Mouse (Mus musculus) ES-E14 (cell line): ENCODE measurements around the gene Cidec. TPM values are rescaled to one million over a fixed set of nuclear protein-coding genes. Genes with fewer than 3 reads are reported as not detected.

Source experiments
- DNase-seq: peaks from one replicate; pipeline ENCODE4 v3.0.0-alpha.2; 2013; ENCODE audit warnings: low read depth, low spot score
- H3K27ac ChIP-seq: 2 replicates; pipeline ENCODE4 v1.5.1; 2012; ENCODE audit warnings: low read depth, mild to moderate bottlenecking, low read length, moderate library complexity, mixed read lengths; ENCODE audit not compliant: poor library complexity, insufficient read depth, severe bottlenecking
- H3K36me3 ChIP-seq: 2 replicates; pipeline ENCODE4 v1.6.1; 2012; ENCODE audit warnings: mild to moderate bottlenecking, low read length, moderate library complexity, mixed read lengths; ENCODE audit not compliant: control insufficient read depth, poor library complexity, insufficient read depth, severe bottlenecking
- H3K4me1 ChIP-seq, 2 experiments: fragments of 150-350 bp in 1 of 2; sonication (generic) in 1 of 2; 2 replicates each; pipeline ENCODE4 v1.6.1; 2012; ENCODE audit warnings: low read length in 2 of 2, mild to moderate bottlenecking in 1 of 2, mixed read lengths in 1 of 2; ENCODE audit not compliant: control insufficient read depth in 2 of 2, insufficient read depth in 2 of 2, poor library complexity in 1 of 2
- H3K4me3 ChIP-seq, 2 experiments: fragments of 150-350 bp in 1 of 2; sonication (generic) in 1 of 2; 2 replicates each; pipeline ENCODE4 v1.5.1; 2012; ENCODE audit warnings: low read length in 2 of 2, low read depth in 1 of 2, mild to moderate bottlenecking in 1 of 2, mixed read lengths in 1 of 2; ENCODE audit not compliant: insufficient read depth in 1 of 2, poor library complexity in 1 of 2, severe bottlenecking in 1 of 2
- H3K9ac ChIP-seq: 2 replicates; pipeline ENCODE4 v1.6.1; 2012; ENCODE audit warnings: low read depth, mild to moderate bottlenecking, low read length, mixed read lengths; ENCODE audit not compliant: poor library complexity, insufficient read depth, severe bottlenecking
- H3K9me3 ChIP-seq: fragments of 150-350 bp; sonication (generic); 2 replicates; pipeline ENCODE4 v1.6.1; 2012; ENCODE audit warnings: low read depth, mild to moderate bottlenecking, low read length; ENCODE audit not compliant: control insufficient read depth, insufficient read depth
- CHD2 ChIP-seq: IDR thresholded peaks from 2 replicates; pipeline ENCODE4 v1.6.1; 2014; ENCODE audit warnings: mild to moderate bottlenecking, low read depth, low read length, inconsistent platforms
- HCFC1 ChIP-seq: IDR thresholded peaks from 2 replicates; pipeline ENCODE4 v1.6.1; 2012; ENCODE audit warnings: low read length, inconsistent platforms, borderline replicate concordance; ENCODE audit not compliant: insufficient read depth
- MAFK ChIP-seq: IDR thresholded peaks from 2 replicates; pipeline ENCODE4 v1.6.1; 2014; ENCODE audit warnings: mild to moderate bottlenecking, low read depth, low read length, inconsistent platforms; ENCODE audit not compliant: insufficient read depth
- ZC3H11A ChIP-seq: IDR thresholded peaks from 2 replicates; pipeline ENCODE4 v1.6.1; 2012; ENCODE audit warnings: low read depth, mild to moderate bottlenecking, inconsistent platforms, low read length, borderline replicate concordance
- ZNF384 ChIP-seq: IDR thresholded peaks from 2 replicates; pipeline ENCODE4 v1.6.1; 2012; ENCODE audit warnings: low read depth, low read length, inconsistent platforms
- in situ Hi-C, 2 experiments: fragments of 600-800 bp; cut with MboI; formaldehyde crosslinking; loops; one replicate each; pipeline ENCODE4 v1.15.1; 2025; ENCODE audit warnings: low sequenced_read_pairs in 2 of 2, inconsistent platforms in 1 of 2; ENCODE audit not compliant: unreplicated experiment in 2 of 2
- total RNA-seq: library from RNA; depleted of rRNA; stranded (reverse); fragments of 300-350 nt; gene quantifications from 2 replicates; pipeline ENCODE4 v1.2.3, GENCODE M21; 2012; rRNA removed

Cidec gene
- total RNA-seq: 0.42 and 0.45 TPM in 2 replicates

- Histone ChIP-seq H3K4me3 (no peak within 1 kb of the TSS), H3K4me1 (no peaks in the 10 kb centered on the region), H3K9me3 (no peaks in the 10 kb centered on the region), H3K9ac (no peak within 1 kb of the TSS), H3K27ac (no peak within 1 kb of the TSS), H3K36me3 (no peaks in the 10 kb centered on the region)
- no peak for TF ChIP-seq HCFC1
- no peak for TF ChIP-seq ZNF384
- no peak for TF ChIP-seq CHD2
- TF ChIP-seq MAFK: no peak
- no peak for TF ChIP-seq ZC3H11A
- no peak for DNase-seq
- in situ Hi-C loops: no loop called here
These were observed at the start of gene Cidec for GRCm38 (mm10) chr6:113435664-113436205. Gene Cidec (minus strand): TSS chr6:113435760.

- TF ChIP-seq HCFC1 (no peak), CHD2 (no peak), MAFK (no peak), ZC3H11A (no peak), ZNF384 (no peak)
- in situ Hi-C loops: no loop called here
- no peaks in the 10 kb centered on the region for H3K9me3 ChIP-seq
- peak overlapping the region; percentile 38; the same call in 1 of the 2 replicates for H3K27ac ChIP-seq
- peaks cover 10 to 18% of the 10 kb centered on the region in 2 experiments for H3K4me1 ChIP-seq
- peak overlapping the region; percentile 49 to 97 for H3K4me3 ChIP-seq
- H3K36me3 ChIP-seq: no peaks in the 10 kb centered on the region; the same call in 1 of the 2 replicates
- no peak for DNase-seq
- H3K9ac ChIP-seq: peak overlapping the region; percentile 67
These were observed 48.2 kb upstream of the Cidec start for GRCm38 (mm10) chr6:113483729-113484128.

GRCm38 (mm10) chr6:113483100-113483615 lies 47.6 kb upstream of the Cidec start, which contains the start of gene Creld1:
Gene Creld1 (plus strand): TSS chr6:113483297.
- H3K27ac ChIP-seq: peak within 1 kb of the TSS; percentile 38; the same call in 1 of the 2 replicates
- peak; percentile 99 for DNase-seq
- no peaks in the 10 kb centered on the region for H3K9me3 ChIP-seq
- peak within 1 kb of the TSS; percentile 67 for H3K9ac ChIP-seq
- in situ Hi-C loops: no loop called here
- no peak for TF ChIP-seq CHD2
- no peak for TF ChIP-seq ZC3H11A
- TF ChIP-seq MAFK: 0 out of 2 replicates have a peak, but pooled peaks have one; percentile 9
- TF ChIP-seq ZNF384: peak; percentile 99
- H3K4me3 ChIP-seq: peak within 1 kb of the TSS; percentile 69 to 97
- H3K4me1 ChIP-seq: peaks cover 10 to 16% of the 10 kb centered on the region in 2 experiments
- H3K36me3 ChIP-seq: no peaks in the 10 kb centered on the region; the same call in 1 of the 2 replicates

- Histone ChIP-seq H3K4me1 (peaks cover 7 to 10% of the 10 kb centered on the region in 2 experiments; a peak in 3 of 4 replicates), H3K9ac (peak overlapping the region; percentile 63), H3K4me3 (peak overlapping the region; percentile 69 to 88), H3K9me3 (no peaks in the 10 kb centered on the region), H3K36me3 (no peaks in the 10 kb centered on the region; the same call in 1 of the 2 replicates), H3K27ac (peak overlapping the region; percentile 35; the same call in 1 of the 2 replicates)
- TF ChIP-seq CHD2: no peak
- in situ Hi-C loops: no loop called here
- no peak for DNase-seq
These were observed 47.0 kb upstream of the Cidec start for GRCm38 (mm10) chr6:113482477-113483099.
